Mouse (Mus musculus): Measurements from ENCODE around the gene Ccdc36.

DNA sequence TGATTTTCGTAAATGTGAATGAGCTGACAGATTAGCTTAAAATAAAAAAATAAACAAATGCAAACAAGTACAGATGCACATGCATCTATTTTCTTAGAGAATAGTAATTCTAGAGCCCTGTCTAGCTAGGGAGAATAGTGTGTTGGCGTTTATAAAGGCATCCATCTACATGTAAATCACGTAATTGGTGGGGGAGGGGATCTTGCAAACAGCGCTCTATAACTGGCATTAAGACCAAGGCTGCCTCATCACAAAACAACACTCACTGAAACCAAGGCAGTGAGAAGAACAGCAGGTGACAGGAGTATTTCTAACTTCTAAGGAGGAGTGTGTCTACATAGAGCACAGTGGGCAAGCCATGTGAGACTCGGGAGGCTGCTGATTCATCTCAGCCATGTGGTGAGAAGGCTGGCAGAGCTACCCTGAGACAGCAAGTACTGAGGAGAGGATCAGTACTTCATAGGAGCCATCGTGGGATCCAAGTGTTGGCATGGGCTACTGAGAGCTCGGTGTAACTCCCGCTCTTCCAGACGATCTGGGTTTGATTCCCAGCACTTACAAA, 16.8 kb downstream of the Ccdc36 start:
- TF ChIP-seq CTCF (conservative IDR thresholded peaks at IDR 0.05; ENCODE audit: insufficient read depth, insufficient read length, low read depth, low read length) (no peak), POLR2A (IDR thresholded peaks at IDR 0.05; ENCODE audit: low read depth, low read length) (no peak)
